Mouse (Mus musculus): ENCODE measurements around the gene Csf2rb2.
"Not testable (repeated sequence)": the region's sequence is repeated elsewhere in the genome, so short reads cannot be mapped to it uniquely, and the experiment has no call there.

- TF ChIP-seq EP300, CTCF (IDR thresholded peaks at IDR 0.05; ENCODE audit: low read depth): not testable (repeated sequence)
Observed at GRCm38 (mm10) chr15:78313659-78314058, 8.1 kb upstream of the Csf2rb2 start.

Measured in heart, postnatal 0 days (tissue).